Mouse (Mus musculus): ENCODE results near the gene Epha6. TPM values are rescaled to one million over a fixed set of nuclear protein-coding genes. Genes with fewer than 3 reads are reported as not detected.

Epha6 gene
- polyA plus RNA-seq, 1 experiment = not detected

- Histone ChIP-seq H3ac (ENCODE audit: control insufficient read depth, insufficient read length, low read depth) (no peak overlapping the region), H3K79me2 (ENCODE audit: control insufficient read depth, insufficient read depth) (no peaks in the 10 kb centered on the region), H3K27me3 (ENCODE audit: control insufficient read depth, insufficient read depth, insufficient read length) (no peaks in the 10 kb centered on the region), H3K4me3 (ENCODE audit: insufficient read depth, poor library complexity, severe bottlenecking) (no peak overlapping the region), H3K36me3 (ENCODE audit: control insufficient read depth, insufficient read depth) (no peaks in the 10 kb centered on the region), H3K79me3 (ENCODE audit: low read depth) (no peaks in the 10 kb centered on the region)
- TF ChIP-seq FOSL1 (IDR thresholded peaks at IDR 0.05; ENCODE audit: insufficient read depth, low read length, poor library complexity, severe bottlenecking) = no peak
- TF ChIP-seq MYOG (IDR thresholded peaks at IDR 0.05; ENCODE audit: control insufficient read depth, extremely low read depth, insufficient read length) = no peak
- no peak for TF ChIP-seq MAX (IDR thresholded peaks at IDR 0.05)
- no peak for TF ChIP-seq USF1 (IDR thresholded peaks at IDR 0.05; ENCODE audit: low read depth)
- no peak for TF ChIP-seq CTCF (IDR thresholded peaks at IDR 0.05; ENCODE audit: control insufficient read depth, insufficient read depth, insufficient read length)
- no peak for TF ChIP-seq MYOD1 (IDR thresholded peaks at IDR 0.05; ENCODE audit: control insufficient read depth, insufficient read length, low read depth)
- no peak for TF ChIP-seq CEBPB (IDR thresholded peaks at IDR 0.05; ENCODE audit: low read depth)
Measured at GRCm38 (mm10) chr16:60121435-60121834, 483.9 kb downstream of the Epha6 start.

GRCm38 (mm10) chr16:60102210-60102609 is 503.1 kb downstream of the Epha6 start:
- no peak overlapping the region for H3K4me3 ChIP-seq (ENCODE audit: insufficient read depth, poor library complexity, severe bottlenecking)
- no peak overlapping the region for H3ac ChIP-seq (ENCODE audit: control insufficient read depth, insufficient read length, low read depth)
- H3K79me2 ChIP-seq (ENCODE audit: control insufficient read depth, insufficient read depth) = no peaks in the 10 kb centered on the region
- H3K79me3 ChIP-seq (ENCODE audit: low read depth) = no peaks in the 10 kb centered on the region
- TF ChIP-seq USF1 (IDR thresholded peaks at IDR 0.05; ENCODE audit: low read depth) (no peak), MYOD1 (IDR thresholded peaks at IDR 0.05; ENCODE audit: control insufficient read depth, insufficient read length, low read depth) (no peak), MAX (IDR thresholded peaks at IDR 0.05) (no peak), FOSL1 (IDR thresholded peaks at IDR 0.05; ENCODE audit: insufficient read depth, low read length, poor library complexity, severe bottlenecking) (no peak), CTCF (IDR thresholded peaks at IDR 0.05; ENCODE audit: control insufficient read depth, insufficient read depth, insufficient read length) (no peak), CEBPB (IDR thresholded peaks at IDR 0.05; ENCODE audit: low read depth) (no peak), MYOG (IDR thresholded peaks at IDR 0.05; ENCODE audit: control insufficient read depth, extremely low read depth, insufficient read length) (no peak)
- H3K27me3 ChIP-seq (ENCODE audit: control insufficient read depth, insufficient read depth, insufficient read length) = no peaks in the 10 kb centered on the region
- H3K36me3 ChIP-seq (ENCODE audit: control insufficient read depth, insufficient read depth) = no peaks in the 10 kb centered on the region

DNA sequence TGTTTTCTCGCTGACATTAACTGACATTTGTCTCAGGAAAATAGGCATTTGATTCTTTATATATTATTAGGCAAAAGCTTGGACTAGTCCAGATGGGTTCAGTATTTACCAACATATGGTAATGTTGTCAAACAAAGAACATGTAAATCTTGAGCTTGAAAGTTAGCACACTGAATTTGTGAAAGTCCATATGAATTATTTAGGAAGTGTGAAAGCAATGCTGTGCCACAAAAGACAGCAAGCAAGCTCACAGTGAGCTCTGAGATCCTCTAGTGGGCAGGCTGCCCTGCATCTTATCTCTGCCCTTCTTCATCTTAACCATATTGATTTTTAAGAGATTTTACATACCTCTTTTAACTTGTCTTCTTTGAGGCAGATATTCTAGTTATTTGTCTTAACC is 510.0 kb downstream of the Epha6 start:
- TF ChIP-seq CTCF (IDR thresholded peaks at IDR 0.05; ENCODE audit: control insufficient read depth, insufficient read depth, insufficient read length) (no peak), MYOD1 (IDR thresholded peaks at IDR 0.05; ENCODE audit: control insufficient read depth, insufficient read length, low read depth) (no peak), MYOG (IDR thresholded peaks at IDR 0.05; ENCODE audit: control insufficient read depth, extremely low read depth, insufficient read length) (no peak), MAX (IDR thresholded peaks at IDR 0.05) (no peak), USF1 (IDR thresholded peaks at IDR 0.05; ENCODE audit: low read depth) (no peak), FOSL1 (IDR thresholded peaks at IDR 0.05; ENCODE audit: insufficient read depth, low read length, poor library complexity, severe bottlenecking) (no peak), CEBPB (IDR thresholded peaks at IDR 0.05; ENCODE audit: low read depth) (no peak)
- Histone ChIP-seq H3K4me3 (ENCODE audit: insufficient read depth, poor library complexity, severe bottlenecking) (no peak overlapping the region), H3K79me2 (ENCODE audit: control insufficient read depth, insufficient read depth) (no peaks in the 10 kb centered on the region), H3ac (ENCODE audit: control insufficient read depth, insufficient read length, low read depth) (no peak overlapping the region), H3K36me3 (ENCODE audit: control insufficient read depth, insufficient read depth) (no peaks in the 10 kb centered on the region), H3K27me3 (ENCODE audit: control insufficient read depth, insufficient read depth, insufficient read length) (no peaks in the 10 kb centered on the region), H3K79me3 (ENCODE audit: low read depth) (no peaks in the 10 kb centered on the region)

DNA sequence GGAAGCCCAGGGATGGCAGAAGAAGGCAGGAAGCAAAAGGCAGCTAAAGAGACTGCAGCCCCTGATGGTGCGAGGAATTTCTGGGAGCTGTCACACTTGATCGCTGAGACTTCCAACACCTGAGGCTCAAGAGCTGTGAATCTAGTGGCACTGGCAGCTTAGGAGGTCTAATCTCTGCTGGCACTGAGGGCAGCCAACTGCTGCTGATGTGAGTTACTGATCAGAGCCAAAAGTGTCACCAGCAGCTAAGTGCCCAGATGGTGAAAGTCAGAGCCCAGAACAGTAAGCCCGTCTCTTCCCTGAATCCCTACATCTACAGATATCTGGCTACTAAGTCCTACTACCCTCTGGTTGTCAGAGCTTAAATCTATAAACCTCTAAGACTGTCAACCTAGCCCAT is 518.4 kb downstream of the Epha6 start:
- no peaks in the 10 kb centered on the region for H3K27me3 ChIP-seq (ENCODE audit: control insufficient read depth, insufficient read depth, insufficient read length)
- H3K79me3 ChIP-seq (ENCODE audit: low read depth) = no peaks in the 10 kb centered on the region
- H3K36me3 ChIP-seq (ENCODE audit: control insufficient read depth, insufficient read depth) = no peaks in the 10 kb centered on the region
- no peak overlapping the region for H3K4me3 ChIP-seq (ENCODE audit: insufficient read depth, poor library complexity, severe bottlenecking)
- H3ac ChIP-seq (ENCODE audit: control insufficient read depth, insufficient read length, low read depth) = no peak overlapping the region
- TF ChIP-seq FOSL1 (IDR thresholded peaks at IDR 0.05; ENCODE audit: insufficient read depth, low read length, poor library complexity, severe bottlenecking) = no peak
- no peak for TF ChIP-seq MYOG (IDR thresholded peaks at IDR 0.05; ENCODE audit: control insufficient read depth, extremely low read depth, insufficient read length)
- TF ChIP-seq CTCF (IDR thresholded peaks at IDR 0.05; ENCODE audit: control insufficient read depth, insufficient read depth, insufficient read length) = no peak
- TF ChIP-seq USF1 (IDR thresholded peaks at IDR 0.05; ENCODE audit: low read depth) = no peak
- TF ChIP-seq CEBPB (IDR thresholded peaks at IDR 0.05; ENCODE audit: low read depth) = no peak
- H3K79me2 ChIP-seq (ENCODE audit: control insufficient read depth, insufficient read depth) = no peaks in the 10 kb centered on the region

DNA sequence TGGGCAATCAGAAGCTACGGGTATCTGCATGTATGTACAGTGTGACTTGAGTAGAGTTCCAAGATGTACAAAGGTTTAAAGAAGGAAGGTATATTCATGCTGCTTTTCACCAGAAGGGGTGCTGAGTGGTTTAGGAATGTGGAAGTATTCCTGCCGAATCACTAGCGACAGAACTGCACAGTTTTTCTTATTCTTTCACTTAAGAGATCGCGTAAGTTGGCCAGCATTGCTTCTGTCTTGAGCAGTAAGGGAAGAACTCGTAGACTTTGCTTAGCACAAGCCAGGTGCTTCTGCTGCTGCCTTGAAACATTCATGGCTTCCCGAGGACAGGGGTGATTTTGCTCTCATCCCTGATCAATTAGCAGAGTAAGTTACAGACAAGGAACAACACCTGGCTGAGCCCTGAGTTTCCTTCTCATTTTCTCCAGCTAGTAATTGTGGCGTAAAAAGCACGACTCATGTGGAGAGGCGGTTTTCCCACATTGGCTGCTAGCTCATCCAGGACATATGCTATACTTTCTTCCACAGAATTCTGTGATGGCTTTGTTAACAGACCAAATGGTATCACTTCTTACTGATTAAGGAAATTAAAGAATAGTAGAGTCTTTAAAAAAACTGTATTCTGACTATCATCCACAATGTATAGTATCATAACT is 534.7 kb downstream of the Epha6 start:
- Histone ChIP-seq H3K79me3 (ENCODE audit: low read depth) (no peaks in the 10 kb centered on the region), H3K36me3 (ENCODE audit: control insufficient read depth, insufficient read depth) (no peaks in the 10 kb centered on the region)
- TF ChIP-seq CTCF (IDR thresholded peaks at IDR 0.05; ENCODE audit: control insufficient read depth, insufficient read depth, insufficient read length) (no peak), MAX (IDR thresholded peaks at IDR 0.05) (no peak), MYOG (IDR thresholded peaks at IDR 0.05; ENCODE audit: control insufficient read depth, extremely low read depth, insufficient read length) (no peak), USF1 (IDR thresholded peaks at IDR 0.05; ENCODE audit: low read depth) (no peak)

GRCm38 (mm10) chr16:60043809-60044208 is 561.5 kb downstream of the Epha6 start:
- Histone ChIP-seq H3K27me3 (ENCODE audit: control insufficient read depth, insufficient read depth, insufficient read length) (no peaks in the 10 kb centered on the region), H3ac (ENCODE audit: control insufficient read depth, insufficient read length, low read depth) (no peak overlapping the region), H3K79me2 (ENCODE audit: control insufficient read depth, insufficient read depth) (no peaks in the 10 kb centered on the region), H3K4me3 (ENCODE audit: insufficient read depth, poor library complexity, severe bottlenecking) (no peak overlapping the region), H3K36me3 (ENCODE audit: control insufficient read depth, insufficient read depth) (no peaks in the 10 kb centered on the region), H3K79me3 (ENCODE audit: low read depth) (no peaks in the 10 kb centered on the region)
- TF ChIP-seq MAX (IDR thresholded peaks at IDR 0.05) = no peak
- TF ChIP-seq USF1 (IDR thresholded peaks at IDR 0.05; ENCODE audit: low read depth) = no peak
- no peak for TF ChIP-seq CEBPB (IDR thresholded peaks at IDR 0.05; ENCODE audit: low read depth)
- TF ChIP-seq CTCF (IDR thresholded peaks at IDR 0.05; ENCODE audit: control insufficient read depth, insufficient read depth, insufficient read length) = no peak
- TF ChIP-seq FOSL1 (IDR thresholded peaks at IDR 0.05; ENCODE audit: insufficient read depth, low read length, poor library complexity, severe bottlenecking) = no peak
- no peak for TF ChIP-seq MYOG (IDR thresholded peaks at IDR 0.05; ENCODE audit: control insufficient read depth, extremely low read depth, insufficient read length)
- no peak for TF ChIP-seq MYOD1 (IDR thresholded peaks at IDR 0.05; ENCODE audit: control insufficient read depth, insufficient read length, low read depth)

More for the DNA sequence above, 534.7 kb downstream of the Epha6 start:
- Histone ChIP-seq H3K27me3 (ENCODE audit: control insufficient read depth, insufficient read depth, insufficient read length) (no peaks in the 10 kb centered on the region), H3ac (ENCODE audit: control insufficient read depth, insufficient read length, low read depth) (no peak overlapping the region), H3K4me3 (ENCODE audit: insufficient read depth, poor library complexity, severe bottlenecking) (no peak overlapping the region), H3K79me2 (ENCODE audit: control insufficient read depth, insufficient read depth) (no peaks in the 10 kb centered on the region)

Measured in C2C12 (cell line).